Mouse (Mus musculus): ENCODE results near the gene Tnnc1. TPM values are rescaled to one million over a fixed set of nuclear protein-coding genes. Genes with fewer than 3 reads are reported as not detected.
A peak's percentile ranks its signal among the peaks of the same experiment; 100 is the strongest.

Tnnc1 gene
- polyA plus RNA-seq, 1 experiment from 2014 or later = 19.5 TPM

DNA sequence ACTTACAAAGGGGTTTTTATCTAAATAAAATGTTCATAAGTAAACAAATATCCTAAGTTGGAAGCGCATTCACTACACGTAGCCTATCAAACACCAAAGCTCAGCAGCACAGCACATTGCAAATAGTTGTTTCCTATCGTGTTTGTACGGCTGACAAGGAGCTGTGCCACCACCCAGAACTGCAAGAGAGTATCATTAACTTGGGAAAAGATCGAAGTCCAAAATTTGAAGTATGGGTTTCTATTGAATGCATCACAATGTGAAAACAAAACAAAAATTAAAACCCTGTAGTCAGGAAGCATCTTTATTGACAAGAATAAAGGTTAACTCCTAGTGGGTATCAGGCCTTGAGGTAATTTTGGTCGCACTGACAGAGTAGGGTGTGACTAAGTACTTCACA, 40.3 kb downstream of the Tnnc1 start:
- no peak overlapping the region for H3K4me3 ChIP-seq (replicated peaks)
- peaks cover 10% of the 10 kb centered on the region for H3K36me3 ChIP-seq
- no peak overlapping the region for H3K9ac ChIP-seq
- H3K27me3 ChIP-seq = no peaks in the 10 kb centered on the region
- no peak overlapping the region for H3K4me2 ChIP-seq
- 92% methylated on average over 6 of the region's 6 CpGs for WGBS
- no peaks in the 10 kb centered on the region for H3K9me3 ChIP-seq (replicated peaks)
- no peak overlapping the region for H3K27ac ChIP-seq
- ATAC-seq (replicated peaks; ENCODE audit: low FRiP score) = no peak
- H3K4me1 ChIP-seq = peaks cover 21% of the 10 kb centered on the region

GRCm38 (mm10) chr14:31250222-31251083, 42.3 kb downstream of the Tnnc1 start:
- Histone ChIP-seq H3K27ac (peak overlapping the region; percentile 99), H3K4me1 (peaks cover 21% of the 10 kb centered on the region), H3K27me3 (no peaks in the 10 kb centered on the region), H3K9ac (peak overlapping the region; percentile 100), H3K36me3 (peaks cover 30% of the 10 kb centered on the region), H3K4me3 (replicated peaks) (peak overlapping the region; percentile 100), H3K4me2 (peak overlapping the region; percentile 75), H3K9me3 (replicated peaks) (no peaks in the 10 kb centered on the region)
- ATAC-seq (replicated peaks; ENCODE audit: low FRiP score) = peak; percentile 10; the same call in 1 of the 2 replicates
- 17% methylated on average over 38 of the region's 38 CpGs for WGBS

DNA sequence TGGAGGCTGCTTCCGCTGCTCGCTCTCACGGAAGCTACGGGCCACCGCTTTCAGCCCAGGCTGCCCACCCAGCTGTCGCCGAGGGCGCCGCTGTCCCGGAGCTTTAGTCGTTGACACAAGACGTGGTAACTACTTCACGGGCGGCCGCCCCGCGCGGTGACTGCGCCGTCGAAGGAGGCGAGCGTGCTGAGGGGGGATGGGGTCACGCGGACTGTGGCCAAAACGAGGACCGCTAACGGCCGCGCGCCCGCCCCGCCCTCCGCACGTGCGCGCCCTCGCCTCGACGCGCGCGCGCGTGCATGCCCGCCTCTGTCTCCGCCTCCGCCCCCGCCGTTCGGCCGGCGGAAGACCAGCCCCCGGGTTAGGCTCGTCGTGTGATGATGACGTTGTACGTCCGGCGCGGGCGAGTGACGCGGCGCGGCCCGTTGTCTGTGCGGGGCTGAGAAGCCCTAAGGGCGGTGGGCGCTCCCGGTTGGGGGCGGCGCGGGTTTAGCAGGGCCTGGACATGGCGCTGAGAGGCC, 43.0 kb downstream of the Tnnc1 start, which contains the start of the genes Phf7 and Bap1:
Gene Phf7 (minus strand): TSS at position 234 of the 521 bp plus-strand sequence.
Gene Bap1 (plus strand): TSS at position 367 of the 521 bp plus-strand sequence.
- Histone ChIP-seq H3K27ac (peak within 1 kb of the TSS; percentile 99), H3K27me3 (no peaks in the 10 kb centered on the region), H3K4me3 (replicated peaks) (peak within 1 kb of the TSS; percentile 100), H3K36me3 (peaks cover 37% of the 10 kb centered on the region), H3K4me2 (peak within 1 kb of the TSS; percentile 75), H3K9ac (peak within 1 kb of the TSS; percentile 100), H3K9me3 (replicated peaks) (no peaks in the 10 kb centered on the region), H3K4me1 (peaks cover 21% of the 10 kb centered on the region)
- peak; percentile 94 for ATAC-seq (replicated peaks; ENCODE audit: low FRiP score)
- WGBS = under 1% methylated on average over 73 of the region's 75 CpGs

- peak overlapping the region; percentile 100 for H3K4me3 ChIP-seq (replicated peaks)
- H3K36me3 ChIP-seq = peaks cover 42% of the 10 kb centered on the region
- H3K27me3 ChIP-seq = no peaks in the 10 kb centered on the region
- 1% methylated on average over 18 of the region's 18 CpGs for WGBS
- H3K4me1 ChIP-seq = peaks cover 21% of the 10 kb centered on the region
- H3K9ac ChIP-seq = peak overlapping the region; percentile 100
- H3K9me3 ChIP-seq (replicated peaks) = no peaks in the 10 kb centered on the region
- H3K27ac ChIP-seq = peak overlapping the region; percentile 99
- H3K4me2 ChIP-seq = peak overlapping the region; percentile 75
- no peak; the same call in 1 of the 2 replicates for ATAC-seq (replicated peaks; ENCODE audit: low FRiP score)
These were observed 43.5 kb downstream of the Tnnc1 start for GRCm38 (mm10) chr14:31251626-31252025.

- Histone ChIP-seq H3K4me1 (peaks cover 21% of the 10 kb centered on the region), H3K27ac (peak overlapping the region; percentile 99; the same call in 1 of the 2 replicates), H3K27me3 (no peaks in the 10 kb centered on the region), H3K9ac (peak overlapping the region; percentile 100), H3K4me3 (replicated peaks) (peak overlapping the region; percentile 100), H3K4me2 (peak overlapping the region; percentile 75), H3K36me3 (peaks cover 47% of the 10 kb centered on the region), H3K9me3 (replicated peaks) (no peaks in the 10 kb centered on the region)
- no peak for ATAC-seq (replicated peaks; ENCODE audit: low FRiP score)
- 88% methylated on average over 5 of the region's 5 CpGs for WGBS
These were observed 44.0 kb downstream of the Tnnc1 start for GRCm38 (mm10) chr14:31252091-31252490.

- Histone ChIP-seq H3K4me3 (replicated peaks) (no peak overlapping the region), H3K9me3 (replicated peaks) (no peaks in the 10 kb centered on the region), H3K36me3 (peaks cover 99% of the 10 kb centered on the region), H3K4me2 (no peak overlapping the region), H3K27ac (no peak overlapping the region), H3K4me1 (no peaks in the 10 kb centered on the region), H3K9ac (no peak overlapping the region), H3K27me3 (no peaks in the 10 kb centered on the region)
- no peak for ATAC-seq (replicated peaks; ENCODE audit: low FRiP score)
- WGBS = 93% methylated on average over 14 of the region's 14 CpGs
These were observed 50.5 kb downstream of the Tnnc1 start for GRCm38 (mm10) chr14:31258476-31259050.

DNA sequence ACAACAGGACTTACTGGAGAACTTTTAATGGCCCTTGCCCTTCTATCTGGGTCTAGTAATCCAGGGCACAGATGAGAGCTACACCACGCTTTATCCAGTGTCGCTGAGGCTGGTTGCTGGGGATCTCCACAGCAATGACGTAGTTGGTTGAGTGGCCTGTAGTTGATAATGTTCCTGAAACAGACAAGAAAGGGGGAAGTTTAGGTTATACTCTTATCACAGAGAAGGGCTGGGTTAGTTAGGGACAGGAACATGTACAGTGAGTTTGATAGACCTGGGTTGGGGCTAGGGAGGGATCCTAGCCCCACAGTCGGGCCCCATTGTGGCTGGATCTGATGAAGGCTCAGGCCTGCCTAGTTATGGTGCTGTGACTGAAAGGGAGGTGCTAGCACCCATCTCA, 52.3 kb downstream of the Tnnc1 start:
- Histone ChIP-seq H3K4me2 (no peak overlapping the region), H3K4me3 (replicated peaks) (no peak overlapping the region), H3K36me3 (peaks cover 81% of the 10 kb centered on the region), H3K9me3 (replicated peaks) (no peaks in the 10 kb centered on the region), H3K9ac (no peak overlapping the region), H3K27ac (no peak overlapping the region), H3K4me1 (no peaks in the 10 kb centered on the region), H3K27me3 (no peaks in the 10 kb centered on the region)
- ATAC-seq (replicated peaks; ENCODE audit: low FRiP score) = peak; percentile 47; the same call in 1 of the 2 replicates
- 91% methylated on average over 4 of the region's 4 CpGs for WGBS

DNA sequence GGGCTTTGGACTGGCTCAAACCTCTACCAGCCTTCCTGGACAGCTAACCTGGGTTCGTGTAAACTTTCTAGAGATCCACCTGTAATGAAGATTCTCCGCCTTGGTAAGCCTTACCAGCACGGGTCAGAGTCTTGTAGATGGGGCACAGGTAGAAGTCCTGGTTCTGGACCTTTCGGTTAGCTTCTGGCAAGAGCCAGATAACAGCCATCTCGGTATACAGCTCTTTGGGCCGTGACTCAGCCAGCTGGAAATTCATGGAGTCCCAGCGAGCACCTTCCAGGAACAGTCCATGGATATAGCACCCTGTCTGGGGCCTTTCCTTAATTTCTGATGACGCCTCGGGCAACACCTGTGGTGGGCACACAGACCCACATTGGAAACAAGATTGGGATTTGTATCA, 52.8 kb downstream of the Tnnc1 start:
- no peak overlapping the region for H3K4me3 ChIP-seq (replicated peaks)
- H3K9me3 ChIP-seq (replicated peaks) = no peaks in the 10 kb centered on the region
- peaks cover 75% of the 10 kb centered on the region for H3K36me3 ChIP-seq
- ATAC-seq (replicated peaks; ENCODE audit: low FRiP score) = no peak
- no peaks in the 10 kb centered on the region for H3K4me1 ChIP-seq
- no peak overlapping the region for H3K9ac ChIP-seq
- H3K27me3 ChIP-seq = no peaks in the 10 kb centered on the region
- no peak overlapping the region for H3K4me2 ChIP-seq
- no peak overlapping the region for H3K27ac ChIP-seq
- 91% methylated on average over 9 of the region's 9 CpGs for WGBS

Other genes with a start within 250 kb of the Tnnc1 start
- gene Glt8d1, start 206.9 kb upstream of the Tnnc1 start, polyA plus RNA-seq (2015; fragmentation: Nextera tagmentation; extraction: Ambion mirVana) = 66.4 and 70.1 TPM in 2 replicates
- 385 and 440 TPM in 2 replicates for gene Spcs1, start 206.6 kb upstream of the Tnnc1 start, polyA plus RNA-seq (2015; fragmentation: Nextera tagmentation; extraction: Ambion mirVana)
- 131 and 136 TPM in 2 replicates for gene Pbrm1, start 189.2 kb upstream of the Tnnc1 start, polyA plus RNA-seq (2015; fragmentation: Nextera tagmentation; extraction: Ambion mirVana)
- 127 and 134 TPM in 2 replicates for gene Gnl3, start 189.2 kb upstream of the Tnnc1 start, polyA plus RNA-seq (2015; fragmentation: Nextera tagmentation; extraction: Ambion mirVana)
- gene Smim4, start 79.4 kb upstream of the Tnnc1 start, polyA plus RNA-seq (2015; fragmentation: Nextera tagmentation; extraction: Ambion mirVana) = 98.1 and 112 TPM in 2 replicates
- gene Nt5dc2, start 77.3 kb upstream of the Tnnc1 start, polyA plus RNA-seq (2015; fragmentation: Nextera tagmentation; extraction: Ambion mirVana) = 373 and 384 TPM in 2 replicates
- gene Stab1, start 39.7 kb upstream of the Tnnc1 start, polyA plus RNA-seq (2015; fragmentation: Nextera tagmentation; extraction: Ambion mirVana) = 32.6 and 40.6 TPM in 2 replicates
- 351 and 428 TPM in 2 replicates for gene Nisch, start 8.6 kb downstream of the Tnnc1 start, polyA plus RNA-seq (2015; fragmentation: Nextera tagmentation; extraction: Ambion mirVana)
- 3.7 and 3.8 TPM in 2 replicates for gene Sema3g, start 9.5 kb downstream of the Tnnc1 start, polyA plus RNA-seq (2015; fragmentation: Nextera tagmentation; extraction: Ambion mirVana)
- 12.6 and 13.3 TPM in 2 replicates for gene Phf7, start 43.0 kb downstream of the Tnnc1 start, polyA plus RNA-seq (2015; fragmentation: Nextera tagmentation; extraction: Ambion mirVana)
- gene Bap1, start 43.1 kb downstream of the Tnnc1 start, polyA plus RNA-seq (2015; fragmentation: Nextera tagmentation; extraction: Ambion mirVana) = 92.1 and 96.8 TPM in 2 replicates
- gene Dnah1, start 115.6 kb downstream of the Tnnc1 start, polyA plus RNA-seq (2015; fragmentation: Nextera tagmentation; extraction: Ambion mirVana) = 7.6 and 8.5 TPM in 2 replicates
- gene Capn7, start 128.3 kb downstream of the Tnnc1 start, polyA plus RNA-seq (2015; fragmentation: Nextera tagmentation; extraction: Ambion mirVana) = 43.6 and 44.4 TPM in 2 replicates
- gene Sh3bp5, start 227.8 kb downstream of the Tnnc1 start, polyA plus RNA-seq (2015; fragmentation: Nextera tagmentation; extraction: Ambion mirVana) = 30.2 and 33.1 TPM in 2 replicates

Measured in kidney, embryonic 15.5 days (tissue).